Mouse (Mus musculus) layer of hippocampus, postnatal 25 days (tissue): ENCODE measurements around the gene Metap1d. TPM values are rescaled to one million over a fixed set of nuclear protein-coding genes. Genes with fewer than 3 reads are reported as not detected.

Source experiments
- DNase-seq, 2 experiments: peaks; one replicate each; pipeline ENCODE4 v3.0.0; 2022; ENCODE audit warnings: mixed read lengths in 2 of 2, low spot score in 1 of 2; ENCODE audit errors: extremely low spot score in 1 of 2
- total RNA-seq, 2 experiments: library from RNA; stranded (reverse); gene quantifications; 2 replicates each; pipeline ENCODE4 v1.2.3; 2021

Metap1d gene
- total RNA-seq, 2 experiments from 2014 or later = 18.1 to 26.8 TPM

- no peak for DNase-seq
Measured at GRCm38 (mm10) chr2:71474345-71474744, 21.3 kb downstream of the Metap1d start.

GRCm38 (mm10) chr2:71475311-71475710, 22.2 kb downstream of the Metap1d start:
- no peak for DNase-seq

GRCm38 (mm10) chr2:71475760-71476159, 22.7 kb downstream of the Metap1d start:
- no peak for DNase-seq

GRCm38 (mm10) chr2:71477787-71478186, 24.7 kb downstream of the Metap1d start:
- DNase-seq = no peak

GRCm38 (mm10) chr2:71479917-71480316, 26.8 kb downstream of the Metap1d start:
- DNase-seq = no peak

GRCm38 (mm10) chr2:71481825-71482224, 28.7 kb downstream of the Metap1d start:
- DNase-seq = no peak

- no peak for DNase-seq
Measured at GRCm38 (mm10) chr2:71483046-71483716, 30.1 kb downstream of the Metap1d start.

GRCm38 (mm10) chr2:71483717-71484066, 30.6 kb downstream of the Metap1d start:
- no peak for DNase-seq

GRCm38 (mm10) chr2:71491295-71491694, 38.2 kb downstream of the Metap1d start:
- DNase-seq = no peak

- no peak for DNase-seq
Measured at GRCm38 (mm10) chr2:71493161-71493683, 40.1 kb downstream of the Metap1d start.

GRCm38 (mm10) chr2:71494503-71494902, 41.4 kb downstream of the Metap1d start:
- DNase-seq = no peak

GRCm38 (mm10) chr2:71494971-71495370, 41.9 kb downstream of the Metap1d start:
- DNase-seq = peak in 1 of 2 experiments; percentile 5

GRCm38 (mm10) chr2:71497175-71497574, 44.1 kb downstream of the Metap1d start:
- DNase-seq = no peak

GRCm38 (mm10) chr2:71499276-71500230, 46.5 kb downstream of the Metap1d start:
- no peak for DNase-seq

GRCm38 (mm10) chr2:71504852-71505251, 51.8 kb downstream of the Metap1d start:
- no peak for DNase-seq

GRCm38 (mm10) chr2:71511209-71511608, 58.1 kb downstream of the Metap1d start:
- DNase-seq = no peak

GRCm38 (mm10) chr2:71512326-71512725, 59.2 kb downstream of the Metap1d start:
- DNase-seq = no peak

- DNase-seq = no peak
Measured at GRCm38 (mm10) chr2:71516995-71517394, 63.9 kb downstream of the Metap1d start.

- no peak for DNase-seq
Measured at GRCm38 (mm10) chr2:71517466-71518099, 64.5 kb downstream of the Metap1d start.

GRCm38 (mm10) chr2:71522871-71523270, 69.8 kb downstream of the Metap1d start:
- DNase-seq = no peak

GRCm38 (mm10) chr2:71523431-71523830, 70.4 kb downstream of the Metap1d start:
- DNase-seq = no peak
